Mouse (Mus musculus) hindlimb bud, embryonic 11.5 days (tissue): ENCODE results near the gene Prrg2.

Experiments used
- DNase-seq: peaks from one replicate; pipeline ENCODE4 v3.0.0-alpha.2; 2012; ENCODE audit warnings: low read depth, low spot score; ENCODE audit errors: extremely low spot score

The Prrg2 gene

DNA sequence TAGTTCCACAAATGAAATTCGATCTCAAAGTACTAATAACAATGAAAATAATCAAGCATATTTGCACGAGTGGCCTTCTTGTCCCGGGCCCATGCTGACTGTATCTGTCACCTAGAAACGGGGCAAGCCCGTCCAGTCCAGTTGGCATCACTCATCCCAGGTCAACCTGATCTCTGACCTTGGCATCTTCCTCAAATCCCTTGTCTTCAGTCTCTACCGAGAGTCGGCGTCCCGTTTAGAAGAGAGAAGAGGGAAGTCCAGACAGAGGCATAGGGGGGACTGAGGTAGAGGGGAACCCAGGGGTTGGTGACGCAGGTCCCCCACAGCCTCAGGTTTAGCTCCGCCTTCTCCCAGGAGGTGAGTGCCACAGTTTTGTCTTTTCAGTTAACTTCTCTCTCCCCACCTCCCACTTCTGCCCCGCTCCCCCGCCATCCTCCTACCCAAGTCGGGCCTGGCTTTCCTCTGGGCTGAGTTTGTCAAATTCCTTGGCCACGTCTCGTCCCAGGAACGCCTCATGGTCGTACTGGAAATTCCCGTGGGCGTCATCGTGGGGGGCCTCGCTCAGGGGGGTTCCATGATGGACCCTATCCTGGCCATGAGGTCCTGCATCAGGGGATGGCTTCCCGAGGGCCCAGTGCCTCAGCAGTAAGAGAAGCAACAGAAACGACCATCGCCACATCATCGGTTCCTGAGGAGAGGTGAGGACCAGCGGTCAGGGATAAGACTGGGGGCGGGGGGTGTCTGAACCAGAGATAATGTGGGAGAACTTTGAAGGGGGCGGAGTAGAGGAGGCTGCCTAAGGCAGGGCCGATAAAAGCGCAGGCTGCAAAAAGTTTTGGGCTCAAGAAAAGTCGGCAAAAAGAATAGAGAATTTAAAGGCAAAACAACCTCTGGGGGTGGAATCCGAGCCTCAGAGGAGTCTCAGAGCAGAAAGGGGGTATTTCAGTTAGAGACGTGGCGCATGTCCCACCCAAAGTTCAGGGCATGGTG, 28.8 kb upstream of the Prrg2 start:
- no peak for DNase-seq

DNA sequence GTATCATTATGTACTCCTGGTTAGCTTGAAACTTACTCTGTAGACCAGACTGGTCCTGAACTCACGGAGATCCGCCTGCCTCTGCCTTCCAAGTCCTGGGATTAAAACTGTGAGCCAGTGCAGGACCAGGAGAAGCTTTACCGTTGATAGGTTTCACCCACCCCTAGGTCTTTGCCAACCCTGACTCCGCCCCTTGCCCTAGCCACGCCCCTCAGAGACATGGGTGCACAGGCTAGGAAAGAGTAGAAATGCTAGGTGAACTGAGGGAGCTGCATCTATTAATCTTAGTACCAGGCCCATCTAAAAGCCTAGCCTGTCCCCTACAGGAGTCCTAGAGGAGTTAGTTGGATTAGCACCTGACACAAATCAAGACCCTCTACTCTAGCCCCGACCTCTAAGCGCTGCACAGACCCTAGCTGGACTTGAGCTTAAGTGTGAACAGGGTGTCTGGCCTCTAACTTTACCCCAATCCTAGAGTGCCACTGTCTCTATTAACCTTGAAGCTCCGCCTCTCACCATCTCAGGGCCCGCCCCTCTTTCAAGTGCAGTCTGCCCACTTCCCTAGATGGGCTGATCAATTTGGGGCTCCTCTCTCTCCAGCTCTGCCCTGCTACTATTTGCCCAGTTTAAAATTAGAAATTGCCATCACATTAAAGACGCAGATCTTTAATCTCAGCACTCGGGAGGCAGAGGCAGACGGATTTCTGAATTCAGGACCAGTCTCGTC, 27.9 kb upstream of the Prrg2 start:
- no peak for DNase-seq

DNA sequence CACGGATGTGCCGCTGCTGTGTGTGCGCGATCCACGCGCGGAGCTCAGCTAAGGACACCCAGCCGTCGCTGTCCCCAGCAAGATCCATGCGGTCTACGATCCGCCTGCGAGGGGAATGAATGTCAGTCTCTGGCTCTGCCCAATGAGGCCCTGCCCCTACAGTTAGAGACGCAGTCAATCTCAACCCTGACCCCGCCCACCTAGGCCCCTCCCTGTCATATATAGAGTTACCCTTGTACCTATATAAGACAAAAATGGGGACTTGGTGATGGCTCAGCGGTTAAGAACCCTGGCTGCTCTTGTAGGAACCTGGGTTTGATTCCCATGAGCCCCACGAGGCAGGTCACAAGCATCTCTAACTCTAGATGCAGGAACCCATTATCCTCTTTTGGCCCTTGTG, 26.1 kb upstream of the Prrg2 start:
- no peak for DNase-seq

DNA sequence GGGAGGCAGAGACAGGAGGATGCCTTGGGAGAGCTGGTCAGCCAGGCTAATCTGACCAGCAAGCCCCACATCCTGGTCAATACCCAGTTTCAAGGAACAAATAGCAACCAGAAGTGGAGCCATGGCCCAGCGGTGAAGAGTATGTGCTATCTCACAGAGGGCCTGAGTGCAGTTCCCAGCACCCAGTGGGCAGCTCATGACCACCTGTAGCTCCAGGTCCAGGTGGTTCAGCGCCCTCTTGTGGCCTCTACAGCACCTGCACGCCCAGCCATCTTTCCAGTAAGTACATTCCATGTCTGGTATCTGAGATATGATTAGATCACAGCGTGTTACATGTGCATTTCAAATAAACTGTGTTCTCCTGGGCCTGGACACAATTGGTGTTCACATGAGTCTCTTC, 23.6 kb upstream of the Prrg2 start:
- no peak for DNase-seq

DNA sequence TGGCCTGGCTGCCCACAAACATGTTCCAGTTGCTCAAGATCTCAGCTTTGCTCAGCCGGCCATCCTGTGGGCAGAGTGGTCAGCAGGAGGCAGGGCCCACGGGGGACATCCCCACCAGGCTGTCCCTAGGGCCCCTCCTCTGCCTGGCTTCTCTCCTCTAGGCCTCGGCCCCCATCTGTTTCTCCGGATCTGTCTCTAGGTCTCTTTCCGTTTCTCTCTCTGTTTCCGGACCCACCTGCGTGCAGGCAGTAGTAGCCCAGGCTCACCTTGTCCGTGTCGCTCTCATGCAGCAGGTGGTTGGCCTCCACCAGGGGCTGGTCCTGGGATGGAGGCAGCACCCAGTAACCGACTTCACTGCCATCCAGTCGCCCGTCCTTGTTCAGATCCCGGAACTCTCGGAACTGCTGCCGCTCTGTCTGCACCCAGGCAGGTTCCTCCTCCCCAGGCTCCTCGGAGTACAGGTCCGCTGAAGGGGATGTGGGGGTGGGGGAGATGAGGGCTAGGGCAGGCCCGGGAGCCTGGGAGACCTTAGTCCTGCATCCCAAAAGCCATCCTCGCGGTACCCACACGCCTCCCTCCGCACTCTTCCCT, 20.9 kb upstream of the Prrg2 start:
- no peak for DNase-seq

DNA sequence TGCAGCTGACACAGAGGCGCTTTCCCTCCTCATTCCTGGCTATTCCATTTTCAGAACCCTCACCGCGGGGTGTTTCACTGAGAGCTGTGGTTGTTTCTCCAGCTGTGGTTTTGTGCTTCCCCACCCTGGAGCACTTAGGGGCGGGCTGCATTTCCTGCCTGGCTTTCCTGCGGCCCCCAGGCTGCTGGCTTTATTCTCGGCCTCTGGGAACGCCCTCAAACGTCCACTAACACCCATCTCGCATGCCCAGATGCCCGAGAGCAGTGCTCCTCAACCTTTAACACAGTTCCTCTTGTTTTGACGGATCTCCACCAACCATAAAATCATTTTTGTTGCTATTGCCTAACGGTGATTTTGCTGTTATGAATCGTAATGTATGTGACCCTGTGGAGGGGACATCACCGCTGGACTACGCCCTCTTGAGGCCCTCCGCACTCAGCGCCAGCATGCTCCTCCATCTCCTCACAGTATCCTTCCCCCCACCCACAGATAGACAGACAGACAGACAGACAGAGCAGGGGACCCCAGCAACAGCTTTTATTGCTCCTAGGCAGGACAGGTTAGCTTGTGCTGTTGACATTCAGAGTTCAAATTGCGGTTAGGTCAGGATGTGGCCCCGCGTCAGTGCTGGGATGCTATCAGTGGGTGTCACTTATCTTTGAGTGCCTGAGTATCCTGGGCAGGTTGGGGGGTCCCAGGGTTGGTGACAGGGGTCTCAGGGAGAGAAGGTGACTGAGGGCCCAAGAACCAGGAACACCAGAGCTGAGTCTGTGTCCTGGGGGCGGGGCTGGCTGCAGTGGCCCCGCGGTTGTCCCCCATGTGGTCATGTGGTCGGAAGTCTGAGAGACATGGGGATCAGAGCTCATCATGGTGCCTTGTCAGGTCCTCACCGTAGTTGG, 20.2 kb upstream of the Prrg2 start:
- DNase-seq, result no peak

DNA sequence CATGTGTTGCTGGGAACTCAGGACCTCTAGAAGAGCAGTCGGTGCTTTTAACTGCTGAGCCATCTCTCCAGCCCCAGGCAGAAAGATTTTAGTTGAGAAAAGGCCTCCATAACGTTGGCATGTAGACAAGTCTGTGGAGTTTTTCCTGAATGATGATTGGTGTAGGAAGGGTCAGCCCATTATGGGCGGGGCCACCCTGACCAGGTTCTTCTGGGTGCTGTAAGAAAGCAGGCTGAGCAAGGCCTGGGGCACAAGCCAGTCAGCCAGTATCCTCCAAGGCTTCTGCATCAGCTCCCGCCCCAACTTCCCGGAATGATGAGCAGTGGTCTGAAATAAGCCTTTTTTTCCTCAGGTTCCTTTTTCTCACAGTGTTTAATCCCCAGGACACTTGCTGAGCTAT, 18.5 kb upstream of the Prrg2 start:
- DNase-seq, result no peak

DNA sequence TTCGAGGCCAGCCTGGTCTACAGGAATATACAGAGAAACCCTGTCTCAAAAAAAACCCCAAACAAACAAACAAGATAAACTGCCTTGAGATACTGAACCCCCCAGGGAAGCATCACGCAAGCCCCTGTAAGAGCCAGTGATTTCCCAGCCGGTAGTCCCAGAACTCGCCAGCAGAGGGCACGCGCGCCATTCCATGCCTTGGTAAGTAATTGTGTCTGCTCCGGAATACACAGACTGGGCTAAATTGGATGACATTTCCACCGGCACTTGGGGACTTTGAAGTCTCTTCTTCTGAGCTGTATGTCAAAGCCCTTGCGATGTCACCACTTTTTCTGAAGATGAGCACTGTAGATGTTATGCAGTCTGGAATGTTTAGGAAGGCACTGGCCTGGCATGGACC, 17.4 kb upstream of the Prrg2 start:
- no peak for DNase-seq

DNA sequence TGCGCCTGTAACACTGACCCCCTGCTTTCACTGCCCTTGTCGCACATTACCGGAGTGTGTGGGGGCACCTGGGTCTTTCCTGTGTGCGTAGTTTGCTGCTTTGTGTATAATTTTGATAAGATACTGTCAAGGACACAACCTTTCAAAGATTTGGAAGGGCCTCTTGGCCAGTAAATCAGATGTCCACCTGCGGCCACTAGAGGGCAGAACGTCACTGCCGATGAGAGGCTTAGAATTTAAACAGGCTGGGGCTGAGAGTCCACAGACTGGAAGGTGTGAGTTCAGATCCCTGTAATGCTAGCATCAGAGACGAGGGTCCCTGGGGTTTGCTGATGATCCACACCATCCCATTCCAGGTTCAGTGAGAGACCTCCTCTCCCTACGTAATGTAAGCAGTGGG, 16.0 kb upstream of the Prrg2 start:
- no peak for DNase-seq

DNA sequence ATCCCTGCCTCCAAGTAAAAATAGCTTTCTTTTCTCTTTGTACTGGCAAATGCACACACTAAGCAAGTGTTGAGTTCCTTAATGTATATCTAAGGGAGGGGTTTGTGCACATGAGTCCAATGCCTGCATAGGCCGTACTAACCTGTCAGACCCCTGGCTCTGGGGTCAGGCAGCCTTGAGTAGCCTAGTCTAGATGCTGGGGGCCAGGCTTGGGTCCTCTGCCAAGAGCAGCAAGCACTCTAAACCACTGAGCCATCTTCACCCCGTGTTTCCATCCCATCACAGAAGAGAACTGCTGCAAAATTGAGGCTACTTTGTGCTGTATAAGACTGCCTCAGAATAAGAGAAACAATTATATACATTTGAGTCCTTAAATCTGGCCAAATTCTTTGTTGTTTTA, 15.4 kb upstream of the Prrg2 start:
- no peak for DNase-seq

DNA sequence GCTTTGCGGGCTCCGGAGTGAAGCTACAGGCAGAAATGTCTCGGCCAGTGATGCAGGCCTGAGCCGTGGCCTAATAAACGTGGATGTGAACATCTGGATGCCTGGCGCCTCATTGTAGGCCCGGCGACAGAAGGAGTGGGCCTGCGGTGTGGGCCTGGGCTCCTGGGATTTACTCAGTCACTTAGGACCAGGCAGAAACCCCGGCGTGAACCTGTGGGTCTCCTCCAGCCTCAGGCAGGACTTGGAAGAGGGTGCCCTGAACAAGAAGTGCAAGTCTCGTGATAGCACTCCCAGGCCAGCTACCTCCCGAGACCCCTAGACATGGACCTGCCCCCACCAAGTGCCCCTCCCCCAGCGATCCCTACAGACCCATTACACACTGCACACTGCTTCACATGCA, 14.8 kb upstream of the Prrg2 start:
- DNase-seq, result no peak

DNA sequence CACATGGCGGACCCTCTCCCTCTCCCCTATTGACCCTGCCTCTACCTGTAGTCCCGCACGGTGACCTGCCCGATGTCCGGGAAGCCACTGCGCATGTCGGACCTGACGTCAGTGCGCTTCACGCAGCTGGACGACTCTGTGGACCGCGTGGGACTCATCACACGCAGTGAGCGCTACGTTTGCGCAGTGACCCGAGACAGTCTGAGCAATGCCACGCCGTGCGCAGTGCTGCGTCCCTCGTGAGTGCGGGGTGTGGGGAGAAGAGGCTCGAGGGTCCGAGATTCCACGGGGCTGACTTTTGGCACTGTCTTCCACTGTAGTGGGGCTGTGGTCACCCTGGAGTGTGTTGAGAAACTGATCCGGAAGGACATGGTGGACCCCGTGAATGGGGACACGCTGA, 14.0 kb upstream of the Prrg2 start:
- no peak for DNase-seq

DNA sequence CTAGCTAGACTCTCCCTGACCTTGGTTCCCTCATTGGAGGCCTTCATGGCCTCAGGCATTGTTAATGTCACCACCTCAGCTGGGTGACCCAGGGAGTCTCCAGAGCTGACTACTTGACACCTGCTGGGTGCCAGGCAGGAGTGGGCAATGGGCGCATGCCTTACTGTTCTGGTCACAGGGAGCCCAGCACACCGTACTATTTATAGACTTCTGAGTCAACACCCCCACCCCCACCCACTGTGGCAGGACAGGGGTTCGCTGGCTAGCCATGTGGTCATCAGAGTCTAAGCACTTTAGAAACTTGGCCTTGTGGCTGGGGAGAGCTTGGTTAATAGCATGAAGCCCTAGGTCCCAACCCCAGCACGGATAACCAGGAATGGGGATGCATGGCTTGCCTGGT, 12.9 kb upstream of the Prrg2 start:
- DNase-seq, result no peak

DNA sequence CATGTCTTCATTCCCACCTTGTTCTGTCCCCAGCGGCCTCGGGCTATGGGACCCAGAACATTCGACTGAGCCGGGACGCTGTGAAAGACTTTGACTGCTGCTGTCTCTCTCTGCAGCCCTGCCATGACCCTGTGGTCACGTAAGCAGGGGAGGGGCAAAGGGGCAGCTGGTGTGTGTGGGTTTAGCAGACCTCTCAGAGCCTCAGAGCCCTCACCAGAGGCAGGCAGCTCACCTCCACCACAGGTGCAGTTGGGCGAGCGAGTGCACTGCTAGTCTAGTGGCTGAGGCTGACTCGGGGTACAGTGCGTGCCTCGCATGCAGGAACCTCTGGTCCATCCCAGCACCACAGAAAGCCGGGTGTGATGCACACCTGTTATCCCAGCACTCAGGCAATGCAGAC, 11.5 kb upstream of the Prrg2 start:
- no peak for DNase-seq

DNA sequence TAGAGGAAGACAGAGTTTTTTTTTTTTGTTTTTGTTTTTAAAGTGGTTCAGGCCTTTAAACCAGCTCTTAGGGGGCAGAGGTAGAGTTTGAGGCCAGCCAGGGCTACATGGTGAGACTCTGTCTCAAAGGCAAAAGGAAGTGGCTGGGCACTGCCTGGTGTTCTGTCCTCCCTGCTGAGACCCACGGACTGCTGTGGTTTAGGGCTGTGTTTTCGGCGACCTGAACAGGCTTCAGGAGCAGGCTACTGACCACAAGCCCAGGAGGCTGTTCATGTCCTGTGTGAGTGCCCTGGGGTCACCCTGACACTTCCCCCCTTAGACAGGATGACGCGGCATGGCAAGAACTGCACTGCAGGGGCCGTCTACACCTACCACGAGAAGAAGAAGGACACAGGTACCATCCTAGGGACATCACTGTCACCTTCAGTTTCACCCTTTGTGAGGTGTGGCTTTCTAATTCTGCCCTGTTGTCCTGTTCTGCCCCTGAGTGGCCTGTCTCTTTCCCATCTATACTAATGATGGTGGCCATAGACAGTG, 10.8 kb upstream of the Prrg2 start:
- DNase-seq, result no peak

DNA sequence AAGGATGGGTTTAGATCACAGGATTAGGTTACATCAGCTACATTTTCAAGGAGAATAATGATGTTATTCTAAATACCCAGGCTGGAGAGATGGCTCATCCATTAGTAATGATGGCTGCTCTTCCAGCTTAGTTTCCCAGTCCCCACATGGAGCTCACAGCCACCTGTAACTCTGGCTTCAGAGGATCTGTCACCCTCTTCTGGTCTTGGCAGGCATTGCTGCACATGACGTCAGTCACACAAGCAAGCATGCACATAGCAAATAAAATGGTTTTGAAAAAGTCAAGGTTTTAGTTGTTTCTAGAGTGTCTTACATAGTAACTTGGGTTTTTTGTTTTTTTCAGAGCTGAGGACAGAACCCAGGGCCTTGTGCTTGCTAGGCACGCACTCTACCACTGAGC, 9.8 kb upstream of the Prrg2 start:
- DNase-seq, result no peak

DNA sequence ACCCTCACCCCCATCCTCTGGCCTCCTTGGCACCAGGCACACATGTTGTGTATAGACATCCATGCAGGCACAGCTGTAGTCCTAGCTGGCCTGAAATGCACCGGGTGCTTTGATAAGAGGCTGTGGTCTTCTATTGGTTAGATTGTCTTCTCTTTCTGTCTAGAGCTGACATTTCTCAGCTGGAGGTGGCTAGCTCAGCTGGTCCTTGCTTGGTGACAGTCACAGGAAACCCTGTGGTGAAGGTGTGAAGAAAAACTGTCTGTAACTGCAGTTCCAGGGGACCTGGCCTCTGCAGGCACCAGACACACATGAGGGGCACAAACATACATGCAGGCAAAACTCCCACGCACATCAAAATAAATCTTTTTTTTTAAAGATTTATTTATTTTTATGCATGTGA, 7.2 kb upstream of the Prrg2 start:
- DNase-seq, result no peak

DNA sequence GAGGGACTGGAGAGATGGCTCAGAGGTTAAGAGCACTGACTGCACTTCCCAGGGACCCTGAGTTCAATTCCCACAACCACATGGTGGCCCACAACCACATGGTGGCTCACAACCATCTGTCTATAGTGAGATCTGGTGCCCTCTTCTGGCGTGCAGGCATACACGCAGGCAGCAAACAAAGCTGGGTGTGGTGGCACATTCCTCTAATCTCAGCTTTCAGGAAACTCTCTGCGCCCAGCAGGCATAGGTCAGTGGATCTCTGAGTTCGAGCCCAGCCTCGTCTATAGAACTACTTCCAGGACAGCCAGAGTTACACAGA, 5.5 kb upstream of the Prrg2 start:
- DNase-seq, result no peak

DNA sequence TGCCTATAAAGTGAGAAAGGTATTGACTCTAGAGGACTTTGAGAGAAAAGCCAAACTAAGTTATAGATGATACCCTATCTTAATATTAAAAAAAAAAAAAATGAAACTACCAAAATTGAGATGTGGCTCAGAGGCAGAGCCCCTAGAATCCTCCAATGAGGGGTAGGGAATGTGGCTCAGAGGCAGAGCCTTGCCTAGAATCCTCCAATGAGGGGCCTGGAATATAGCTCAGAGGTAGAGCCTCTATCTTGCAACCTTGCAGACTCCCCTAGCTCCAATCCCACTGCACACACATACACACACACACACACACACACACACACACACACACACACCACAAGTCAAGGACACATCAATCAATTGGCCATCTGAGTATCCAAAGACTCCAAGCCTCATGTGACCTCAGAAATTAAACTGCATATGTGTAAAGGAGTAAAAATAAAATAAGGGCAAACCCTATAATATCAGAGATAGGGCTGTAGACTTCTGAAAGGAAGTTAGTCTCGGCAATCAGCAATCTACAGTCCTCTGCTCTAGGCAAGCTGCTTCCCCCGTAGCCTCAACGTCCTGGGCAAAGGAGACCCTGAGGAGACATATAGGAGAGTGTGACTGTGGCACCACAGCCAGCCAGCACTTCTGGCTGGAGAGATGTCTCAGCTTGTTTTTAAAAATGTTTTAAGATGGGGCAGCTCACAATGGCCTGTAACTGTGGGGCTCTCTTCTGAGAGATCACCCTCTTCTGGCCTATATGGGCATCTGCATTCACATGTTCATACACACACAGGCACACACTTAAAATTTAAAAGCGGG, 4.9 kb upstream of the Prrg2 start:
- DNase-seq, result no peak

DNA sequence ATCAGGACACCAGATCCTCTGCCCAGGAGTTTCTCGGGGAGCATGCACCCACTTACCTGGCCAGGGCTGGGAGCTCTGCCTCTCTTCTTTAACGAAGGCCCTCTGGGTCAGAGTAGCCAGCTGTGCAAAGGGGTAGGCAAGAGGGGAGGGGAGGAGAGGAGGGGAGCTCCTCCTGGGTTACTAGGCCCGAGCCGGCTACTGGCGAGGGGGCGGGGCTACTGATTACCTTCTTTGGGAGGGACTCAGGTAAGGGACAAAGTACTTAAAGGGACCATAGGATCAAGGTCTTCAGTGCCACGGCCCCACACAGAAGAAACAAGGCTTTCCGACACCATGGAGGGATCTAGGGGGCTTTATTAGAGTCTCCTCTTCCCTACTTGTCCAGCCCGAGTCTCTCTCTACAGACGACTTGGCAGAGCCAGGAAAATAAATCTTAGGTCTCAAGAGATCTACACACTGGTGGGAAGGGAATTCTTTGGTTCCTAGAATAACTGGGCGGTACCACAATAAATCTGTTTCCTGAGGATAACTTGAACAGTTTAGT, 873 bp downstream of the Prrg2 start:
- no peak for DNase-seq
